Mouse (Mus musculus) cerebellum, adult 18-20 months (tissue): ENCODE measurements around the gene Snx6.
"Not testable (repeated sequence)": the region's sequence is repeated elsewhere in the genome, so short reads cannot be mapped to it uniquely, and the experiment has no call there.

Experiments used
- DNase-seq, 2 experiments: peaks; one replicate each; pipeline ENCODE4 v3.0.0; 2021

The Snx6 gene

GRCm38 (mm10) chr12:54795153-54795998, at the start of gene Snx6:
Snx6 (minus strand) TSS chr12:54795703.
- DNase-seq: peak; percentile 87 to 88

DNA sequence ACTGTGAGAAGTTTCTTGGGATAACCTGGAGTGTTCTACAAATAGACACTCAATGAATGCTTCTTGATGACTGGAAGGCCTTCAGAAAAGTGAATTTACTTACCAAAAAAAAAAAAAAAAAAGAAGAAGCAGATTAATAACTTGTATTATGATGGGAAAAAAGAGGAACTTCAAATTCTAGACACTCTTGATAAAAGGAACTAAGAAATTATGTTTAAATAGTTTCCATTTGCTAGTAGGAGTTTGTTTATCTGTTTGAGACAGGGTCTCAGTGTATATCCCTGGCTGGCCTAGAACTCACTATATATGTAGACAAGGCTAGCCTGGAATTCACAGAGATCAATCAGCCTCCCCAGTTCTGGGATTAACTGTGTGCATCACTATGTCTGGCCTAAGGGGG, 48.9 kb upstream of the Snx6 start:
- DNase-seq: no peak

DNA sequence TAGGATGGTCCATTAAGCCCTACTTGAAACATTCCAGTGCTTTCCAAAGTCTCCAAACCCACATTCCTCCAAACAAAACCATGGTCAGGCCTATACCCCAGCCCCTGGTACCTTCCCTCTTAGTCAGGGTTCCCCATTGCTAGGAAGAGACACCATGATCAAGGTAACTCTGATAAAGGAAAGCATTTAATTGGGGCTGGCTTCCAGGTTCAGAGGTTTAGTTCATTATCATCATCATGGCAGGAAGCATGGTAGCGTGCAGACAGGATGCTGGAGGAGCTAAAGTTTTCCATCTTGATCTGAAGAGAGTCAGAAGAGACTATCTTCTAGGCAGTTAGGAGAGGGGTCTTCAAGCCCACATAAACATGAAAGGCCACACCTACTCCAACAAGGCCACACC, 46.1 kb upstream of the Snx6 start:
- no peak for DNase-seq

DNA sequence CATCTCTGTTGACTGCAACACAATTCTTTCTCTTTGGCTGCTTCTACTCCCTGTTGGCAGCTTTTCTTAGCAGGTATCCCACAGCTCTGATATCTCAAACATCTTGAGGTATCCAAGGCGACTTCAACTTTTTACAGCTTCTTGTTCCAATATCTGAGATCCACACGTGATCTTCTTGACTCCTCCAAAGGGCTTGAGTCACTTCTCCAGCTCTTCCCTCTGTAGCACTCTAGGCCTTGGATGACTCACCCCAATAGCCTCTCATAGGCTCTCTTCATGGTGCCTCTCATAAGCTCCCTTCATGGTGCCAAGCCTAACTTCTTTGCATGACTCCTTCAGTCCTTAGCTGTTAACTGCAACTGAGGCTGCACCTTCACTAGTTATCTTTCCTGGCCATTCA, 44.3 kb upstream of the Snx6 start:
- DNase-seq: no peak

DNA sequence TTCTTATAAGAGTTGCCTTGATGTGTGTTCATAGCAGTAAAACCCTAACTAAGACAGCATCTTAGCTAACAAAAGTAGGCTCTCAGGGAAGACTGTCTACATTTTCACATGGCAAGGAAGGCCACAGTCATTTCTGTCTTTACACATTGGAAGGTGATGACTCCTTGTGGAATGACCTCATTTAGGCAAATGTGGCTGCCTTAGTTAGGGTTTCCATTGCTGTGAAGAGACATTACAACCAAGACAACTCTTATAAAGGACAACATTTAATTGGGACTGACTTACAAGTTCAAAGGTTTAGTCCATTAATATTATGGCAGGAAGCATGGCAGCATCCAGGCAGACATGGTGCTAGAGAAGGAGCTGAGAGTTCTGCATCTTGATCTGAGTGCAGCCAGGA, 43.4 kb upstream of the Snx6 start:
- DNase-seq: no peak

GRCm38 (mm10) chr12:54835608-54836570, 40.4 kb upstream of the Snx6 start:
- DNase-seq: no peak

DNA sequence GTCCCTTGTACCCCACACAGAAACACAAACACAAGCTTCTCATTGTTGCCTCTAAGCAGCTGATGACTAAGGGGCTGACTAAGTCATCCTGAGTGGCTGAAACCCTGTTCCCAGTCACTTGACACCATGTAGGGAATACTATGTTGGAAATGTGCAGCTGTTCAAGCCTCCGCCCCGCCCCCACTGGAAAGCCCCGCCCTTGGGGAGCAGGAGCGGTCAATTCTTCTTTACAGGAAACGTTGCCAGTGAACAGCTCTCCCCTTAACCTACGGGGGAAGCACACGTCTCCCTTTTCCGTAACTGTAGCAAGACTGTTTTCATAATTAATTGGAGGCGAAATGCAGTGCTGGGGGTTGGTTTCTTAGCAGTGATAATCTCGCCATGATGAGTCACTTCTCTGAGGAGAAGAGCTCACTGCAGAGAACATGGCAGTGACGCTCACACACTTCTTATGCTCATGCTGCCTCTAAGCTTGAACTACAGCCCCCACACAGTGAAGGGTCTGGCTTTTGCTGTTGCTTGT, 39.5 kb upstream of the Snx6 start:
- peak; percentile 17 to 22 for DNase-seq

DNA sequence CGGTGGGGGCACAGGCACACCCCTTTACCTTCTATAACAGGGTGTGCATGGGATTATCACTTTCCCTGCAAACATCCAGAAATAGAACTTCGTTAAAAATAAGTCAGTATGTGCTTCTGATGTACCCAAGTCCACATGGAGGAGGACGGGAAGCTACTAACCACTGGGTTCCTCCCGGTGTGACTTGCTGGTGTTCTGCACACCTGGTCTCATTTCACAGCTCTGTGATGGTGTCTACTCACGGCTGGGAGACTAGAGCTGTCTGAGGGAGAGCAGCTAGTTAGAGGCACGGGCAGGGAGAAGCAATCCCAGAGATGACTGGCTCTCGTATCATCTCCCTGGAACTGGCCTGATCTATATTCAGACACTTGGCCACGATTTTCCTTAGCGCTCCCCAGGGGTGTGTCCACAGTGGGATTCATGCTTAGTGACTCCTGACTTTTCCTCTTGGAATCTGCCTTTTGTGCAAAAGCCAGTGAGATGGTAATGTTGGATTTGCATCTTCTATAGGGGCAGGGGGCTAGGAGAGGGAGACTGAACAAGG, 38.4 kb upstream of the Snx6 start:
- no peak for DNase-seq

GRCm38 (mm10) chr12:54831927-54832326, 36.4 kb upstream of the Snx6 start:
- DNase-seq: not testable (repeated sequence)

GRCm38 (mm10) chr12:54830574-54830973, 35.1 kb upstream of the Snx6 start:
- DNase-seq: peak; percentile 81 to 86

DNA sequence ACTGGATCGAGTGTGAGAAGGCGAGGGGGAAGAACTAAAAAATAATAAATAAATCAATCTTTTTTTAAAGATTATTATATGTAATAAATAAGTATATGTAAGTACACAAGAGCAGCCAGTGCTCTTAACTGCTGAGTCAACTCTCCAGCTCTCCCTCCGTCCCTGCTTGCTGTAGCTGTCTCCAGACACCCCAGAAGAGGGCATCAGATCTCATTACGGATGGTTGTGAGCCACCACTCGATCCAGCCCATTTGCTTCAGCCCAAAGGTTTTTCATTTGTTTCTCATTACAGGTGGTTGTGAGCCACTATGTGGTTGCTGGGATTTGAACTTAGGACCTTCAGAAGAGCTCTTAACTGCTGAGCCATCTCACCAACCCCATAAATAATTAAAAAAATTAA, 34.4 kb upstream of the Snx6 start:
- DNase-seq: no peak

- no peak for DNase-seq
Measured at GRCm38 (mm10) chr12:54828043-54828442, 32.5 kb upstream of the Snx6 start.

DNA sequence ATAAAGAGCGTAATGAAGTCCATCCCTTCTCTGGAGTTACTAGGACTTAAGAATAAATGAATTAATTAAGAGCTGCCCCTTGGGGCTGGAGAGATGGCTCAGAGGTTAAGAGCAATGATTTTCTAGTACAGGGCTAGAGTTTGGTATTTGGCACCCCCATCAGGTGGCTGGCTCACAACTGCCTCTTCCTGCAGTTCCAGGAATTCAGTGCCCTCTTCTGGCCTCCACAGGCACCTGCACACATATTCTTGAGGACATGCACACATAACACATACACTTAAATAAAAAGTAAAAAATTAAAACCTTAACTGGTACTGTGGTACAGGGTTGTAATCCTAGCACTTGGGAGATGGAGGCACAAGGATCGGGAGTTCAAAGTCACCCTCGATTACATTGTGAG, 29.7 kb upstream of the Snx6 start:
- no peak for DNase-seq

- DNase-seq: no peak
Measured at GRCm38 (mm10) chr12:54822836-54823426, 27.4 kb upstream of the Snx6 start.

- DNase-seq: no peak
Measured at GRCm38 (mm10) chr12:54820684-54821161, 25.2 kb upstream of the Snx6 start.

- no peak for DNase-seq
Measured at GRCm38 (mm10) chr12:54819181-54819935, 23.9 kb upstream of the Snx6 start.

- no peak for DNase-seq
Measured at GRCm38 (mm10) chr12:54810142-54810541, 14.6 kb upstream of the Snx6 start.

GRCm38 (mm10) chr12:54807481-54807880, 12.0 kb upstream of the Snx6 start:
- DNase-seq: no peak

DNA sequence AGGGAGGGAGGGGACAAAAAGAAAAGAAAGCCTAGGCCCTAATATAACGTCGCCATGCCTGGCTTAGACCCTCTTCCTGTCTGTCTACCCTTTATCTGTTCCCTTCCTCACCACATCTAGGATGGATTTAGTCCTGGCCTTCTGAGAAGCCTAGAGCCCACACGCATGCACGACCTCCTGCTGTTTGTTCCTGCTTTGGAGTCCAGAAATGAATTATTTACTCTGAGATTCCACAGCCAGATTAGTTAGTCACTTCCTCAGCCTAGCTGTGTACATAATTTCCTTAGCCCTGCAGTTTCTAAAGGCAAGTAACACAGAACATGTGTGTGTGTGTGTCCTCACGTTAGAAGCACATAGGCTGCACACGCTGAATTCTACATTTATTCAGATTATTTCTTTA, 10.6 kb upstream of the Snx6 start:
- DNase-seq: no peak

- no peak for DNase-seq
Measured at GRCm38 (mm10) chr12:54805254-54806002, 9.9 kb upstream of the Snx6 start.

- no peak for DNase-seq
Measured at GRCm38 (mm10) chr12:54803531-54803930, 8.0 kb upstream of the Snx6 start.
